Mouse (Mus musculus): ENCODE measurements around the gene Avpi1. TPM values are rescaled to one million over a fixed set of nuclear protein-coding genes. Genes with fewer than 3 reads are reported as not detected.

The Avpi1 gene
- polyA plus RNA-seq, 1 experiment: 1.7 TPM

- H3K9me3 ChIP-seq (ENCODE audit: control insufficient read depth, low read length): no peaks in the 10 kb centered on the region
- H3K27me3 ChIP-seq (ENCODE audit: control insufficient read depth): no peaks in the 10 kb centered on the region
- peaks cover 11% of the 10 kb centered on the region for H3K36me3 ChIP-seq (ENCODE audit: control insufficient read depth)
- H3K4me1 ChIP-seq (ENCODE audit: control insufficient read depth): peaks cover 18% of the 10 kb centered on the region
- TF ChIP-seq GATA1 (IDR thresholded peaks at IDR 0.05; ENCODE audit: low read length): no peak
- no peak for TF ChIP-seq TAL1 (IDR thresholded peaks at IDR 0.05; ENCODE audit: low read length)
- H3K4me3 ChIP-seq (replicated peaks): no peak overlapping the region
Observed at GRCm38 (mm10) chr19:42075992-42076391, 52.9 kb downstream of the Avpi1 start.

- Histone ChIP-seq H3K27me3 (ENCODE audit: control insufficient read depth) (no peaks in the 10 kb centered on the region), H3K36me3 (ENCODE audit: control insufficient read depth) (peaks cover 14% of the 10 kb centered on the region)
- TF ChIP-seq GATA1 (IDR thresholded peaks at IDR 0.05; ENCODE audit: low read length) (no peak), TAL1 (IDR thresholded peaks at IDR 0.05; ENCODE audit: low read length) (no peak)
Observed at GRCm38 (mm10) chr19:42075051-42075450, 53.8 kb downstream of the Avpi1 start.

More at GRCm38 (mm10) chr19:42075051-42075450, 53.8 kb downstream of the Avpi1 start:
- Histone ChIP-seq H3K9me3 (ENCODE audit: control insufficient read depth, low read length) (no peaks in the 10 kb centered on the region), H3K4me1 (ENCODE audit: control insufficient read depth) (peaks cover 13% of the 10 kb centered on the region), H3K4me3 (replicated peaks) (no peak overlapping the region)

Other genes starting within 250 kb of the Avpi1 start
- 1.1 TPM in 2 replicates for gene Rrp12, start 232.9 kb downstream of the Avpi1 start, polyA plus RNA-seq (2012)
- 6.9 and 7.3 TPM in 2 replicates for gene Pgam1, start 217.1 kb downstream of the Avpi1 start, polyA plus RNA-seq (2012)
- gene Exosc1, start 195.6 kb downstream of the Avpi1 start, polyA plus RNA-seq (2012): 0.70 and 0.94 TPM in 2 replicates
- 3.1 and 3.2 TPM in 2 replicates for gene Zdhhc16, start 195.6 kb downstream of the Avpi1 start, polyA plus RNA-seq (2012)
- 0.54 and 0.65 TPM in 2 replicates for gene Mms19, start 147.9 kb downstream of the Avpi1 start, polyA plus RNA-seq (2012)
- gene Ubtd1, start 147.3 kb downstream of the Avpi1 start, polyA plus RNA-seq (2012): 0.10 and 0.30 TPM in 2 replicates
- 0.12 TPM in 1 of 2 replicates, not detected in the other for gene Ankrd2, start 93.1 kb downstream of the Avpi1 start, polyA plus RNA-seq (2012)
- not detected in 2 replicates for gene Hoga1, start 83.4 kb downstream of the Avpi1 start, polyA plus RNA-seq (2012)
- gene 4933411K16Rik, start 76.8 kb downstream of the Avpi1 start, polyA plus RNA-seq (2012): not detected in 2 replicates
- gene Morn4, start 42.7 kb downstream of the Avpi1 start, polyA plus RNA-seq (2012): 0.10 and 0.19 TPM in 2 replicates
- 1.7 and 1.8 TPM in 2 replicates for gene Pi4k2a, start 38.6 kb downstream of the Avpi1 start, polyA plus RNA-seq (2012)
- gene Marveld1, start 18.3 kb upstream of the Avpi1 start, polyA plus RNA-seq (2012): 0.05 TPM in 2 replicates
- 0.67 and 0.73 TPM in 2 replicates for gene Zfyve27, start 34.9 kb upstream of the Avpi1 start, polyA plus RNA-seq (2012)
- not detected in 2 replicates for gene Sfrp5, start 73.2 kb upstream of the Avpi1 start, polyA plus RNA-seq (2012)
- gene Golga7b, start 118.5 kb upstream of the Avpi1 start, polyA plus RNA-seq (2012): not detected in 2 replicates

Data from erythroblast, embryonic 14.5 days (primary cell).